Mouse (Mus musculus) gastrocnemius, adult 2 months (tissue): ENCODE measurements around the gene Disp2. TPM values are rescaled to one million over a fixed set of nuclear protein-coding genes. Genes with fewer than 3 reads are reported as not detected.

ENCODE experiments used
- DNase-seq: peaks from one replicate; pipeline ENCODE4 v3.0.0; 2022
- H3K27ac ChIP-seq: fragments of 200-600 bp; 2 replicates; pipeline ENCODE4 v1.8.1; 2022; ENCODE audit warnings: mild to moderate bottlenecking
- H3K4me3 ChIP-seq: fragments of 200-600 bp; 2 replicates; pipeline ENCODE4 v1.8.1; 2022; ENCODE audit warnings: mild to moderate bottlenecking, moderate library complexity
- CTCF ChIP-seq: fragments of 200-600 bp; IDR thresholded peaks from 2 replicates; pipeline ENCODE4 v1.8.1; 2022; ENCODE audit warnings: antibody characterized with exemption, mild to moderate bottlenecking, moderate library complexity
- intact Hi-C: fragments of 180-260 bp; cut with DNase I; formaldehyde crosslinking; loops from one replicate; pipeline ENCODE4 v1.15.1; 2025
- total RNA-seq, 2 experiments: library from RNA; stranded (reverse); gene quantifications; 2 replicates each; pipeline ENCODE4 v1.2.3; 2021

The Disp2 gene
- total RNA-seq, 2 experiments from 2014 or later = not detected

GRCm38 (mm10) chr2:118838330-118838729 is 58.8 kb downstream of the Disp2 start:
- Histone ChIP-seq H3K27ac (no peak overlapping the region), H3K4me3 (no peak overlapping the region)
- DNase-seq = no peak
- TF ChIP-seq CTCF = no peak
- intact Hi-C loops = no loop called here

GRCm38 (mm10) chr2:118841186-118841585 is 61.7 kb downstream of the Disp2 start:
- no peak overlapping the region for H3K4me3 ChIP-seq
- TF ChIP-seq CTCF = no peak
- intact Hi-C loops = no loop called here
- no peak for DNase-seq
- H3K27ac ChIP-seq = no peak overlapping the region

GRCm38 (mm10) chr2:118841774-118842173 is 62.3 kb downstream of the Disp2 start:
- TF ChIP-seq CTCF = no peak
- no peak for DNase-seq
- no peak overlapping the region for H3K4me3 ChIP-seq
- intact Hi-C loops = no loop called here
- no peak overlapping the region for H3K27ac ChIP-seq

DNA sequence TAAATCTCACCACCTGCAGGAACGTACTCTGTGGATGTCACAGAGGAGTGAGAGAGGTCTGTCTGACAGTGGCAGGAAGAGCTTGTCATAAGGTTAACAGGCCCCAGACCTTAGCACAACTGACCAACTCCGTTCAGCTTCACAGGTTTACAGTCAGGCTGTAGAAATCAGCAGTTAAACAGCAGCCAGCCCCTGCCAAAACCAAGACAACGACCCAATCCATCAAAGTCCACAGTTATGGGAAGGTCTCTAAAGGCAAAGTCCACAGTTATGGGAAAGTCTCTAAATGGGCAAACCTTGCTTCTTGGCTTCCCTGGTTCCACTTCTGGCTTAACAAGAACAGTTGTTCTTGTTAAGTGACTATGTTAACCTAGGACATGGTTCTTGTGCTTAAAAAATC is 64.9 kb downstream of the Disp2 start:
- intact Hi-C loops = no loop called here
- H3K27ac ChIP-seq = no peak overlapping the region
- no peak for TF ChIP-seq CTCF
- no peak for DNase-seq
- no peak overlapping the region for H3K4me3 ChIP-seq

- H3K27ac ChIP-seq = no peak overlapping the region
- H3K4me3 ChIP-seq = no peak overlapping the region
- intact Hi-C loops = no loop called here
- no peak for TF ChIP-seq CTCF
- no peak for DNase-seq
Measured at GRCm38 (mm10) chr2:118846246-118846645, 66.7 kb downstream of the Disp2 start.

DNA sequence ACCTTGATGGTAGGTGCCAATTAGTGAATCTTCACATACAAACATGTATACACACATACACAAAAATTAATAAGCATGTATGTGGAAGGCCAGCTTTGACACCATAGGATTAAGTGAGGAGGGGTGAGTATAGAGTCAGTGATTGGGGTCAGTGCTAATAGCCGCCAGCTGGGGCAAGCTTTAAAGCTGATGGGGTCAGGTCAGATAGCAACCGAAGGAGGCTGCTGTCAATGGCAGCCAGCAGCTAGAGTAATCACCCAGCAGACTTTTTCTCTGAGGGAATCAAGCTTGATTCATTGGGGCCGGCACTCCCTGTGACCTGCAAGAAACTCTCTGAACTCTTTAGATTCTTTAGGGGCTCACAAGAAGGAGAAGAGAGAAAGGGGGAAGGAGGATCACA is 72.2 kb downstream of the Disp2 start:
- no peak for TF ChIP-seq CTCF
- Histone ChIP-seq H3K27ac (no peak overlapping the region), H3K4me3 (no peak overlapping the region)
- intact Hi-C loops = no loop called here
- no peak for DNase-seq

Other genes starting within 250 kb of the Disp2 start
- 1 to 10 TPM; 3.3 to 6.2 TPM for gene Bmf, start 230.0 kb upstream of the Disp2 start, total RNA-seq
- gene Bub1b, start 181.5 kb upstream of the Disp2 start, total RNA-seq = under 1 TPM; 0.25 to 0.38 TPM
- gene Pak6, start 116.4 kb upstream of the Disp2 start, total RNA-seq = not detected
- under 1 TPM in 1 of 2 experiments, not detected in 1; 0.06 TPM for gene Ankrd63, start 75.8 kb upstream of the Disp2 start, total RNA-seq
- gene Plcb2, start 51.3 kb upstream of the Disp2 start, total RNA-seq = under 1 TPM; 0.11 to 0.43 TPM
- 1 to 10 TPM; 5.2 to 5.8 TPM for gene Inafm2, start 34.0 kb upstream of the Disp2 start, total RNA-seq
- 10 to 100 TPM; 14.6 to 20.8 TPM for gene Ccdc9b, start 17.1 kb upstream of the Disp2 start, total RNA-seq
- gene Phgr1, start 7.0 kb upstream of the Disp2 start, total RNA-seq = not detected
- under 1 TPM; 0.28 to 0.31 TPM for gene Knstrn, start 34.3 kb downstream of the Disp2 start, total RNA-seq
- 100 to 1,000 TPM; 122 to 189 TPM for gene Ivd, start 82.2 kb downstream of the Disp2 start, total RNA-seq
- 1 to 10 TPM; 5.2 to 6.4 TPM for gene Bahd1, start 120.7 kb downstream of the Disp2 start, total RNA-seq
- gene Chst14, start 146.8 kb downstream of the Disp2 start, total RNA-seq = 1 to 10 TPM; 1.6 to 2.3 TPM
- gene Ccdc32, start 249.7 kb downstream of the Disp2 start, total RNA-seq = 1 to 10 TPM; 3.2 to 4.8 TPM